Comparison of ENCODE assay signal across 22 mouse cellular contexts in the genomic region with DNA sequence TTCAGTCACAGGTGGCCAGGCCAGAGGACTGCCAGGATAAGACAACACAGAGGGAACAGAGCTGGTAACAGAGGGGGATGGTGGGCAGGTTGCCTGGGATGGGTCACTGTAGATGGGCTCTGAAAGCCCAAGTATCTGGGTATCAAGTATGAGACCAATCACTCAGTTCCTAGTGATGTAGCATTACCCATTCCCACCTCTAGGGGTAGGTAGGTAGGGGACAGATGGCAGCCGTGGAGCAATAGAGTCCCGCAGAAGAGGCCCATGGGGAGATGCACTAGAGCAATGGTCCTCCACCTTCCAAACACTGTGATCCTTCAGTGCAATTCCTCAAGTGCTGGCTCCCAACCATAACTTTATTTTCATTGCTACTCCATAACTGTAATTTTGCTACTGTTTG.
A peak's percentile ranks its signal among the peaks of the same experiment; 100 is the strongest.
DNase-seq lines count a peak whose midpoint lies in the region; ATAC-seq and TF ChIP-seq lines count a peak whose summit lies in the region.
"Had no signal": no experiment of that assay in that cellular context is flagged by ENCODE, and none has a peak within 500 bp of the region (broad histone marks: within the 10 kb centered on the region; RNA-seq: fewer than 3 reads in every experiment).

No protein-coding gene starts in this region.

- no peak for TF ChIP-seq EP300 in stomach, postnatal 0 days (optimal IDR thresholded peaks at IDR 0.05)

- H3K4me3 ChIP-seq in layer of hippocampus, adult 2 months: no peak overlapping the region
- no peak overlapping the region for H3K4me3 ChIP-seq in thymus, adult 2 months (ENCODE audit: control insufficient read depth, insufficient read depth, low read length)
- no peak overlapping the region for H3K4me3 ChIP-seq in stomach, postnatal 0 days (ENCODE audit: low read depth, low read length)
- H3K4me3 ChIP-seq: heart, embryonic 15.5 days; limb, embryonic 15.5 days; neural tube, embryonic 13.5 days had no signal

- no peaks in the 10 kb centered on the region for H3K27me3 ChIP-seq in thymus, adult 2 months (ENCODE audit: control insufficient read depth, insufficient read depth, low read length)
- no peaks in the 10 kb centered on the region for H3K27me3 ChIP-seq in stomach, postnatal 0 days (ENCODE audit: control insufficient read depth, insufficient read depth, low read length)
- H3K27me3 ChIP-seq: heart, embryonic 15.5 days; limb, embryonic 15.5 days; neural tube, embryonic 13.5 days had no signal

- TF ChIP-seq CTCF in layer of hippocampus, adult 2 months (conservative IDR thresholded peaks at IDR 0.05): peak; percentile 49
- no peak for TF ChIP-seq CTCF in thymus, adult 2 months (IDR thresholded peaks at IDR 0.05; ENCODE audit: borderline replicate concordance, control insufficient read depth, extremely low read depth, insufficient read depth, low read length, poor library complexity)
- peak; percentile 31 for TF ChIP-seq CTCF in stomach, postnatal 0 days (IDR thresholded peaks at IDR 0.05; ENCODE audit: low read depth)

- H3K27ac ChIP-seq in layer of hippocampus, adult 2 months: no peak overlapping the region
- no peak overlapping the region for H3K27ac ChIP-seq in thymus, adult 2 months (ENCODE audit: control insufficient read depth, insufficient read depth, low read length)
- H3K27ac ChIP-seq in stomach, postnatal 0 days (replicated peaks): no peak overlapping the region
- H3K27ac ChIP-seq: heart, embryonic 15.5 days; limb, embryonic 15.5 days; neural tube, embryonic 13.5 days had no signal

- no peak for ATAC-seq in CD4-positive, CD25-positive, alpha-beta regulatory T cell, adult 4 months
- ATAC-seq in stomach, postnatal 0 days (ENCODE audit: low FRiP score, low TSS enrichment): no peak
- ATAC-seq: activated CD4-positive, CD25-positive, alpha-beta regulatory T cell, adult 4 months; forebrain, embryonic 16.5 days; inflammation-experienced regulatory T-cells, adult 6 months had no signal

- 0 out of 2 replicates have a peak, but pooled peaks cover 2% of the 10 kb centered on the region for H3K4me1 ChIP-seq in thymus, adult 2 months (replicated peaks; ENCODE audit: control insufficient read depth, insufficient read depth, low read length)
- H3K4me1 ChIP-seq in stomach, postnatal 0 days (replicated peaks; ENCODE audit: control insufficient read depth, insufficient read depth): no peaks in the 10 kb centered on the region
- H3K4me1 ChIP-seq: limb, embryonic 15.5 days; neural tube, embryonic 13.5 days had no signal

- no peak overlapping the region for H3K9ac ChIP-seq in stomach, postnatal 0 days (ENCODE audit: low read length)
- H3K9ac ChIP-seq: heart, embryonic 15.5 days; limb, embryonic 15.5 days; neural tube, embryonic 13.5 days had no signal

- no peak for TF ChIP-seq POLR2A in thymus, adult 2 months (IDR thresholded peaks at IDR 0.05; ENCODE audit: control insufficient read depth, extremely low read depth, insufficient read depth, low read length, poor library complexity)

- no peaks in the 10 kb centered on the region for H3K36me3 ChIP-seq in thymus, adult 2 months (ENCODE audit: control insufficient read depth, insufficient read depth, low read length)
- H3K36me3 ChIP-seq in stomach, postnatal 0 days (ENCODE audit: control insufficient read depth, insufficient read depth, low read length): no peaks in the 10 kb centered on the region
- H3K36me3 ChIP-seq: heart, embryonic 15.5 days; limb, embryonic 15.5 days; neural tube, embryonic 13.5 days had no signal

- 63% methylated on average over 2 of the region's 2 CpGs for WGBS in thymus, adult 2 months
- WGBS in stomach, postnatal 0 days: 61% methylated on average over 2 of the region's 2 CpGs

- DNase-seq in CD4-positive, CD25-positive, alpha-beta regulatory T cell, adult 2 months (ENCODE audit: low read depth, low spot score): peak; percentile 13
- no peak for DNase-seq in layer of hippocampus, adult 2 months (ENCODE audit: low spot score in 2 of 2)
- no peak for DNase-seq in layer of hippocampus, postnatal 25 days (ENCODE audit: extremely low spot score in 1 of 2, low spot score in 1 of 2)
- DNase-seq in thymus, adult 2 months: peak; percentile 4
- no peak for DNase-seq in thymus, postnatal 4 days
- no peak for DNase-seq in stomach, postnatal 0 days (ENCODE audit: low spot score)
- DNase-seq in yolk sac, embryonic 10.5 days (ENCODE audit: low spot score): no peak
- DNase-seq: adrenal gland, postnatal 10 days; cerebellum, adult 11 months; cerebellum, postnatal 14 days; gastrocnemius, postnatal 25 days; kidney, adult 9 months; layer of hippocampus, postnatal 36 days; lung, adult 2 months had no signal

- no peaks in the 10 kb centered on the region for H3K9me3 ChIP-seq in stomach, postnatal 0 days (ENCODE audit: control insufficient read depth, low read length)
- H3K9me3 ChIP-seq: heart, embryonic 15.5 days; limb, embryonic 15.5 days; neural tube, embryonic 13.5 days had no signal

- H3K4me2 ChIP-seq in stomach, postnatal 0 days (replicated peaks; ENCODE audit: low read depth): no peak overlapping the region
- H3K4me2 ChIP-seq: heart, embryonic 15.5 days; limb, embryonic 15.5 days; midbrain, embryonic 11.5 days; neural tube, embryonic 13.5 days had no signal

Comparison
In these comparisons a context has a peak if more than half of its experiments do, and no peak if none do; other contexts are left out.
1. DNase-seq: peak in CD4-positive, CD25-positive, alpha-beta regulatory T cell, adult 2 months (single experiment) and thymus, adult 2 months (single experiment); none in layer of hippocampus, adult 2 months (0 of 2), layer of hippocampus, postnatal 25 days (0 of 2), thymus, postnatal 4 days (single experiment), stomach, postnatal 0 days (single experiment) and yolk sac, embryonic 10.5 days (single experiment).